Mouse (Mus musculus) splenic B cell, adult 2 months (primary cell): Measurements from ENCODE around the gene Uqcrc1.

Source experiments
- DNase-seq: peaks from one replicate; pipeline ENCODE4 v3.0.0-alpha.2; 2011; ENCODE audit warnings: low read depth, low spot score
- H3K27me3 ChIP-seq: 2 replicates; pipeline ENCODE4 v1.6.1; 2012; ENCODE audit warnings: mild to moderate bottlenecking, low read length, moderate library complexity, mixed read lengths; ENCODE audit not compliant: control insufficient read depth, poor library complexity, insufficient read depth, severe bottlenecking
- H3K36me3 ChIP-seq: 2 replicates; pipeline ENCODE4 v1.6.1; 2012; ENCODE audit warnings: mild to moderate bottlenecking, low read length, moderate library complexity, mixed read lengths; ENCODE audit not compliant: control insufficient read depth, poor library complexity, insufficient read depth, severe bottlenecking

The Uqcrc1 gene

GRCm38 (mm10) chr9:108996411-108996810, 60.0 kb downstream of the Uqcrc1 start:
- no peak for DNase-seq
- no peaks in the 10 kb centered on the region for H3K27me3 ChIP-seq
- H3K36me3 ChIP-seq: no peaks in the 10 kb centered on the region

GRCm38 (mm10) chr9:108998287-108999166, 62.1 kb downstream of the Uqcrc1 start:
- DNase-seq: no peak
- Histone ChIP-seq H3K36me3 (no peaks in the 10 kb centered on the region), H3K27me3 (no peaks in the 10 kb centered on the region)

- peak; percentile 53 for DNase-seq
- no peaks in the 10 kb centered on the region for H3K36me3 ChIP-seq
- no peaks in the 10 kb centered on the region for H3K27me3 ChIP-seq
These were observed 62.7 kb downstream of the Uqcrc1 start for GRCm38 (mm10) chr9:108999167-108999526.
